Mouse (Mus musculus): ENCODE measurements around the gene Mrpl19.

Mrpl19 gene

DNA sequence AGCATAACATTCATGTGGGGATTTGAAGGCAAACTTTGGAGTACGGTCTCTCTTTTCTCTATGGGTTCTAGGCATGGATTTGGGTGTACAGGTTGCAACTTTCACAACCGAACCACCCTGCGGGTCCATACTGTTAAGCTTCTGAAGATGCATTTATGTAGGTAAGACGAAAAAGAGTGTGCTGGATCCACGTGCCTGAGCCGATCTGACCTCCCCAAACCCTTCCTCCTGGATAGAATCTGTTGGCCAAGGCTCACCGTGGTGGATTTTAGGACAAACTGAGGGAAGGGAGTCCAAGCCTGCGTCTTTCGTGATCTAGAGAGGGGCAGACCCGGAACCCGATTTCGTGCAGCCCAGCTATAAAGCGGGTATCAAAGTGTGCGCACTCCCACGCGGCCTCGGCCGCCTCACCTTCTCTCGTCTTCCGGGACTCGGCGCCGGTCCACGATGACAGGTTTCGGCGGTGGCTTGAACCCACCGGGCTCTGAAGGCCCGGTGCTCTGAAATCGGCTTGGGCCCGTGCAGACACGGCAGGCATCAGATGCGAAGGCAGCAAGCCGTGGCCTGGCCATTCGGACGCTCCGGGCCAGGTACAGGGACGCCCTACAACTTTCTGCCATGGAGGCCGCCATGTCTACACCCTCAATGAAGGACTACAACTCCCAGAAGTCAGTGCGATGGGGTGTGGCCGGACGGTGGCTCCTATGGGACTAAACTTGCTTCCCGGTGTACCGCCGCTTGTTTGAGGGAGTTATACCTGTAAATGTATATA, at the start of gene Mrpl19:
Mrpl19 (minus strand) TSS at position 663 of the 772 bp plus-strand sequence.
- peak; percentile 83 for DNase-seq (ENCODE audit: low read depth, low spot score)

- DNase-seq (ENCODE audit: low read depth, low spot score), result no peak
Observed at GRCm38 (mm10) chr6:82012392-82012791, 46.6 kb upstream of the Mrpl19 start.

DNA sequence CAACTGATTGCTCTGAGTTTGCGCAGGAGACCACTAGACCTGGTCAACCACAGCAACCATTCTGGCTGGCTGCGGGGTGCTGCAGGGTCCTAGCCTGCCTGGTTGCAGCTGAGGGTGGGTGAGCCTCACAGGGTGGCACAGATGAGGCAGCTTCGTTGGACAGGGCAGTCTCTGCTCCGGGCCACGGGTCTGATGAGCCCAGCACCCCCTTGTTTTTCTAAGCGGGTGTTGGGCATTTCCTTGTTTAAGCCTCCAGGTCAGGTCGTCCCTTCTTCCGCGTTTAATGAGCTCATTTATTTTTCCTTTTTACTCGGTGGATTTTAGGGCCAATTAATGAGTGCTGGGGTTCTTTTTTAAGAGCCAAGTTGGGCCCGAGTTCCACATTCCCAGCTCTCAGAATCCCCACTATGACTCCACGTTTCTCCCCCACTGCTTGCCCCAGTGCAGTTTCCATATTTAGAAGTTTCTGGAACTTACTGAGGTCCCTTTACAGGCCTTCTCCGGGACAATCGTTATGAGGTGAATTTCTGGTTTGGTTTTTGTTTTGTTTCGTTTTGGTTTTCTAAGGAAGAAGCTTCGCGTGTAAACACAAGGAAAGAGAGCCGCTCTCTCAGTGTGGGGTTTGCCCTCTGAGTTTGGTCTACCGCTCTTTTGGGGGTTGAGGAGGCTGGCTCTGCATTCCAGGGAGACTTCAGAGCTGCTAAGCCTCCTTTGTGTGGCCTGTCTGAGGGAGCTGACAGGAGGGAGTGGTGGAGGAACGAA, 24.5 kb upstream of the Mrpl19 start:
- DNase-seq (ENCODE audit: low read depth, low spot score), result no peak

GRCm38 (mm10) chr6:81988341-81988740, 22.6 kb upstream of the Mrpl19 start:
- DNase-seq (ENCODE audit: low read depth, low spot score), result no peak

GRCm38 (mm10) chr6:81987580-81987979, 21.8 kb upstream of the Mrpl19 start:
- DNase-seq (ENCODE audit: low read depth, low spot score), result no peak

DNA sequence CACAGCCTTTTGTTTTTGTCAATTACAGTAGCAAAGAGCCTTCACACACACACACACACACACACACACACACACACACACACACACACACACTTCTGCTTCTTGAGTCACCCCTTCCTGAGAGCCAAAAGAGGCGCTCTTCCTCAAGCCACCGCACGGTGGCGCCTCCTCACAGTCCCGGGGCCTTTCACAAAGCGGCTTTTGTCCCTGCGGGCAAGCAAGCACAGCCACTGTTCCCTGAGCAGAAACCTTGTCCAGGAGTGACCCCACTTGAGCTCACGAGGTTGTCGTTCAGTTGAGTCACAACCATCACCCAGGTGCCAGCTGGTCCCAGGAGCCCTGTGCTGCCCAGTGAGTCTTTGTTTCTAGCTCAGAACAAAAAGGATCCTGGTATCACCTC, 21.3 kb upstream of the Mrpl19 start:
- peak; percentile 37 for DNase-seq (ENCODE audit: low read depth, low spot score)

DNA sequence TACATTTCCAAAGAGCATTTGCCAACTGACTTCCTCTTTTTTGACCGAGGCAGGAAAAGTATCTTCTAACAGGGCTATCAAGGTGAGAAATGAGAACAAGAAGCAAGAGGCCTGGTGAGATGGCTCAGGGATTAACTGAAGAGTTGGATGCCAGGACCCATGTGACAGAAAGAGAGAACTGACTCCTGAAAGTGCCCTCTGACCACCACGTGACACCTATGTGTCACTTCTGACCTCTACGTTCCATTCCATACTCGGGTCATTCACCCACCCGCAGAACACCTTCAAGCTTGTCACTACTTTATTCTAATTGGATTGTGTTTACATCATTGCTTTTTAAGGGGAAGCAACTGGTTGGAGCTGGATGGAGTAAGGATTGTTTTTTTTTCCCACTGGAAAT, 20.8 kb upstream of the Mrpl19 start:
- no peak for DNase-seq (ENCODE audit: low read depth, low spot score)

DNA sequence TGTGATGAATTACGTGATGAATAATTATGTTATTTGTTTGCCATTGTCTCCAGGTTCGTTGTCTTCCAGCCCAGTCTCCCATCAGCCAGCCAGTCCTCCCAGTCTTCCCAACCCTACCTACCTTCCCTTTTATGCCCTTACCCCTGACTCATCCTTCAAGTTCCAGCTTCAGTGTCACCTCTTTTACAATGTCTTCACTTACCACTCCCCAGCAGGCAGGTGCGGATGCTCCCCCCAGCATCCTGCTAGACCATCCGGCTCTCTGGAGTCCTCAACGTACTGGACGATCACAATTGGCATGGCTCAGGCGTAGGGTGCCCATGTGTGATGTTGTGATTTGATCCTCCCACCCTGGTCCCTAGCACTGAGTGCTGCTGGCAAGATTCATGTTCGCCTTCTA, 20.4 kb upstream of the Mrpl19 start:
- no peak for DNase-seq (ENCODE audit: low read depth, low spot score)

GRCm38 (mm10) chr6:81979286-81979685, 13.5 kb upstream of the Mrpl19 start:
- no peak for DNase-seq (ENCODE audit: low read depth, low spot score)

DNA sequence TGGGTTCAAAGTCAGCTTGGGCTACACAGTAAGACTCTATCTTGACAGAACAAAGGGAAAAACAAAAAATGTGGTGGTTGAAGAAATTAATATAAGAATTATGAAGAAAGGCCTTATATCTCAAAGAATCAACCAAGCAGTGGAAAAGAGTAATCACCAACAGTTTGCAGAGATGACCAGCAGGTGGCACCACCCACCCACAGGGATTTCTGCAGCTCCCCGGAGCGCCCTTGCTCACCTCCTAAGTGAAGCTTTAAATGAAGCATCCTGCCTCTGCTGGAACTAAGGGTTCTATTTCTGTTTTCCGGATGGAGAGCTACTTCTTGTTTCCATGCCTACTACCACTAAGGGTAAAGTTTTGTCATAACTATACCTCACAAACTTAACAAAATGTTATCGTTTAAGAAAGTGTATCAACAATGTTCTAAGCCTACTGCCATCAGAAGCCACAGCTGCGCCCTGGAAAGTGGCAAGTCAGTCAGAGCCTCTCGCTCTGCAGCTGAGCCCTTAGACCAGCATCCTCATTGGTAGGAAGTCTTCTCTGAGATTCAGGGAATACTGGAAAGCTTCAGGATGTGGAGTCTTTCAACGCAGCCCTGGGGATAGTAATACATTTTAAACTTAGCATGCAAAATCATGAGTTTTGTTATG, 10.3 kb upstream of the Mrpl19 start:
- DNase-seq (ENCODE audit: low read depth, low spot score), result no peak

GRCm38 (mm10) chr6:81972595-81972994, 6.8 kb upstream of the Mrpl19 start:
- no peak for DNase-seq (ENCODE audit: low read depth, low spot score)

DNA sequence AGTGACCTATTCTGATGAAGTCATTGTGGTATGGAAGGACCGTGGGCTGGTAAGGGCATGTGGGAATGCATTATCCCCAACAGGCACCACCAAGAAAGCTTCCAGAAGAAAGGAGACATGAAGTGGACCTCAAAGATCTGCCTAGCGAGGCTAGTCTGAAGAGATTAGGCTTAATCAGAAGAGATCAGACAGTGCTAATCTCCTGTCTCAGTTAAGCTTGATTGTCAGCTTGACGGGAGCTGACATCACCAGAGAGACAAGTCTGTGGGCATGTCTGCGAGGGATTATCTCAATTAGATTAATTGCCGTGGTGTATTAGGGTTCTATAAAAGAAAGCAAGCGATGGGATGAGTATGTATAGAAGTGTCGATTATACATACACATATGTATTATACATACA, 5.4 kb upstream of the Mrpl19 start:
- no peak for DNase-seq (ENCODE audit: low read depth, low spot score)

DNA sequence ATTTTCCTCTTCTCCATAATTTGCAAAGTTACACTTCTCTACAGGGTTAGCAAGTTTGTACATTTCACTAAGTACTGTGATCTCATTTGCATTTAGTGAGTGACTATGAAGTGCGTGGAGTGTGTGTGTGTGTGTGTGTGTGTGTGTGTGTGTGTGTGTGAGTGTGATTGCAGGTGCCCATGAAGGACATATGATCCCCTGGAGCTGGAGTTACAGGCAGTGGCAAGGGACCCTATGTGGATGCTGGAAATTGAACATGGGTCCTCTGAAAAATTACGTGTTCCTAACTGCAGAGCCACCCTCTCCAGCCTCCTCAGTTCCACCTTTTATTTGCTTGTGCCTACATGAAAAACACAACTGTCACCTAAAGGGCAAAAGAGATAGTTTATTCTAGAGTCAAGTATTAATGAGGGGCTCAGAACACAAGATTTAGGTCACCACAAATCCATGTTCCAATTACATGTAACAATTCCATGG, 348 bp upstream of the Mrpl19 start:
- DNase-seq (ENCODE audit: low read depth, low spot score), result no peak

- no peak for DNase-seq (ENCODE audit: low read depth, low spot score)
Observed at GRCm38 (mm10) chr6:81960284-81960683, 5.5 kb downstream of the Mrpl19 start.

DNA sequence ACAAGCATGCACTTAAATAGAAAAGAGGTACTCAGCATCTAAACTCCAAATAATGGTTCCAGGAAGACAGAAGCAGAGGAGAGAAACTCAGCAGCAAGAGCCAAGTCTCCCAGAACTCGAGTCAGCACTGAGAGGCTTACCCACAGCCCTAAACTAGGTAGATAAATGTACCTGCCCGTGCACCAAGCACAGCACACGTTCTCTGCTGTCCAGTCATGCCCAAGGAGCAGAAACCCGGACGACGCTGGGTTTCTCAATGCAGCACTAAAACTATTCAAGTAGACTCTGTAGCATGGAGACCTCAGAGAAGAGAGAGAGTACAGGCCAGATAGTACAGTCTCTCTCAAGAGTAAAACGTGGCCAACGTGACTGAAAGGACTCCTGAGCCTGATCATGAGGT, 5.9 kb downstream of the Mrpl19 start:
- DNase-seq (ENCODE audit: low read depth, low spot score), result no peak

DNA sequence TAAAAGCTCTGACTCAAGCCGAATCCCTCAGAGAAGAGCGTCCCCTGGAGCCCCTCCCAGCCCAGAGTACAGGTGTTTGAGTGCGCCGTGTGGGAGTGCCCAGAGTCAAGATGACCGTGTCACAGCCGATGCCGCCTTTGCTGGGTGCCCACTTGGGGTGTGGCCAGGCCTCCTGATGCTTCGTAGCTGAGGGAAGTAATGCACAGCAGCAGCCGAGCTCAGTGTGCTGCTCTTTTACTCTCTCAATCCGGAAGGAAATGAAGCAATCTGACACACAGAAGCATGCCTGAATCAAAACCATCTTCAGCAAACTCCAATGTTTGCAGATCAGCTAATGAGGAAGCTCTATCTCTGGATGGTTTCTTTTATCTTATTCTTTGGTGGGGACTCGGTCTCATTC, 7.8 kb downstream of the Mrpl19 start:
- DNase-seq (ENCODE audit: low read depth, low spot score), result no peak

GRCm38 (mm10) chr6:81956399-81956798, 9.4 kb downstream of the Mrpl19 start:
- DNase-seq (ENCODE audit: low read depth, low spot score), result no peak

DNA sequence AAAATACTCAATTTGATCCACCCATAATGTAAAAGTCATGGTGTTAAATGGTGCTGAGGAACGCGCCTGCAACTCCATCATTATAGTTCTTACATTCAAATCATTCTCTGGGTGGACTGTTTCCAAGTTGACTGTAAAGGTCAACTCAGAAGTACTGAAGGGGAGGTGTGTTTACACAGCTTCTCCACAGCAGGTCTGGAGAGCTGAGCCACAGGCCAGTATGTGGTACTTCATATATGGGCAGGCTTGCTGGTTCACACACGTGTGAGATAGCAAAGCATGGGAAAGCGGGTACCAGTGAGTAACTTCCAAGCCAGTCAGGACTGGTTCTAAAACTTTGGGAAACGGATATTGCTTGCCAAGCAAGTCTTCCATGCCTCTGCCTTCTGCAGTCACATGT, 10.6 kb downstream of the Mrpl19 start:
- no peak for DNase-seq (ENCODE audit: low read depth, low spot score)

DNA sequence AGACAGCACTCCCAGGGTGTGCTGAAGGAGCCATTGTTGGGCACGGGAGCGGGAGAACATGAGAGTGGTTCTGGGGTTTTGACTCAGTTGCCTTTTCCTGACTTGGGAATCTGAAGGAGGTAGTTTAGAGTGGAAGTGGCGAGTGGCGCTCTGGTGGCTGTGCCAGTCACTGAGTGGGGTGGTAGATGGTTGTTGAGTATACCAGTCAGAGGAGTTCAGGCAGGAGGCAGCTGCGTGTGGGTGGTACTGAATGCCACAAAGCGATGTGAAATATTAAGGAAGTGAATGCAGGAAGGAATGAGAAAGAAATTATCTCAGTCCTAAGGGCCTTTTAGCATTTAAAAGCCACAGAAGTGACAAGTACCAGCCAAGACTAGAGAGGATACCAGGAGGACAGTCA, 18.9 kb downstream of the Mrpl19 start:
- no peak for DNase-seq (ENCODE audit: low read depth, low spot score)

- no peak for DNase-seq (ENCODE audit: low read depth, low spot score)
Observed at GRCm38 (mm10) chr6:81944432-81944831, 21.3 kb downstream of the Mrpl19 start.

GRCm38 (mm10) chr6:81943281-81943680, 22.5 kb downstream of the Mrpl19 start:
- DNase-seq (ENCODE audit: low read depth, low spot score), result no peak

- DNase-seq (ENCODE audit: low read depth, low spot score), result no peak
Observed at GRCm38 (mm10) chr6:81941718-81942117, 24.0 kb downstream of the Mrpl19 start.

Measured in brain, embryonic 18.5 days (tissue).